Mouse (Mus musculus): Measurements from ENCODE around the gene F2r. TPM values are rescaled to one million over a fixed set of nuclear protein-coding genes. Genes with fewer than 3 reads are reported as not detected.

The F2r gene
- total RNA-seq (2014; rRNA removed) (28.4 and 41.7 TPM in 2 replicates), polyA plus RNA-seq (2015; fragmentation: Nextera tagmentation; extraction: Ambion mirVana) (20.1 and 28.0 TPM in 2 replicates)

DNA sequence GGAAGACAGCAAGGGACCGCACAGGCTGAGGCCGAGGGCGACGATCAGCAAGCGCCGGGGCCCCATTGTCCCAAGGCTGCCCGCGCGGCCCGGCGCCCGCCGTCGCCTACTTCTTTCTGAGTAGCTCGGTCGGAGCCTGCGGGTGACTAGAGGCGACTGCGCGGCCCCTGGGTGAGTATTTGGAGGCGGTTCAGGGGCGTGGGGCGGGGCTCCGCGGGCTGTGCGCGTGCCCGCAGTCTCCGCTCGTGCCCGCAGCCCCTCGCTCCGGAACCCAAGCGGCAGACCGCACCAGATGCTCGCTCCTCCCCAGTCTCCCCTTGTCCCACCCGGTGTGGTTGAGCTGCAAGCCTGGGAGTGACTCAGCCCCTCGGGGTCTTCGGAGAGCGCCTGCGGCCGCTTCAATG, at the start of gene F2r:
F2r (minus strand) TSS at position 179 of the 404 bp plus-strand sequence.
- peaks cover 5% of the 10 kb centered on the region; the same call in 1 of the 2 replicates for H3K4me1 ChIP-seq (ENCODE audit: insufficient read depth)
- H3K36me3 ChIP-seq (ENCODE audit: insufficient read depth): no peaks in the 10 kb centered on the region
- ATAC-seq: peak; percentile 90
- 2% methylated on average over 42 of the region's 42 CpGs for WGBS
- H3K4me3 ChIP-seq (ENCODE audit: low read depth, low read length): peak within 1 kb of the TSS; percentile 62
- peak within 1 kb of the TSS; percentile 90 for H3K4me2 ChIP-seq (ENCODE audit: low read depth)
- peak; percentile 86 for DNase-seq
- peak within 1 kb of the TSS; percentile 42 for H3K27ac ChIP-seq (ENCODE audit: low read depth, low read length)
- H3K9me3 ChIP-seq (ENCODE audit: low read length): no peaks in the 10 kb centered on the region
- no peak for TF ChIP-seq CTCF (IDR thresholded peaks at IDR 0.05; ENCODE audit: low read depth)
- H3K9ac ChIP-seq: peak within 1 kb of the TSS; percentile 71
- no peaks in the 10 kb centered on the region for H3K27me3 ChIP-seq (ENCODE audit: insufficient read depth, low read length)

DNA sequence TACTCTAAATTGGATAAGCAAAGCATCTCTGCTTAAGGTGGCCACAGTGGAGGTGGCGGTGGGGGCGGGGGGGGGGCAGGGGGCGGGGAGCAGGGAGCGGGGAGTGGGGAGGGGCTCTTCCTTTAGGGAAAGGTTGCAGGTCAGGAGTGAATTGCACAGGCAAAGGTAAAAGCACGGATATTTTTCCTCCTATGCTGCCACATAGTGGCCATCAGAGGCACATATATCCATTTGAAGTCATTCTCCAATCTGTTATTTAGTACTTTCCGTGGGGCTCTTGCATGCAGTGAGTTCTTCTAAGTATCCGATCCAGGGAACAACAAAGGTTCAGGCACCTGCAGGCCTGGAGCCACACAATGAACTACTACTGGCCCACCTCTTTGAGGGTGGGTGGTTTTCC, 49.0 kb upstream of the F2r start:
- ATAC-seq (peak; percentile 56), DNase-seq (peak; percentile 25)
- Histone ChIP-seq H3K4me1 (ENCODE audit: insufficient read depth) (no peaks in the 10 kb centered on the region), H3K27ac (ENCODE audit: low read depth, low read length) (no peak overlapping the region), H3K36me3 (ENCODE audit: insufficient read depth) (no peaks in the 10 kb centered on the region), H3K27me3 (ENCODE audit: insufficient read depth, low read length) (no peaks in the 10 kb centered on the region), H3K4me3 (ENCODE audit: low read depth, low read length) (no peak overlapping the region), H3K9me3 (ENCODE audit: low read length) (no peaks in the 10 kb centered on the region), H3K4me2 (ENCODE audit: low read depth) (no peak overlapping the region), H3K9ac (no peak overlapping the region)
- 20% methylated on average over 7 of the region's 7 CpGs for WGBS
- TF ChIP-seq CTCF (IDR thresholded peaks at IDR 0.05; ENCODE audit: low read depth): peak; percentile 68

DNA sequence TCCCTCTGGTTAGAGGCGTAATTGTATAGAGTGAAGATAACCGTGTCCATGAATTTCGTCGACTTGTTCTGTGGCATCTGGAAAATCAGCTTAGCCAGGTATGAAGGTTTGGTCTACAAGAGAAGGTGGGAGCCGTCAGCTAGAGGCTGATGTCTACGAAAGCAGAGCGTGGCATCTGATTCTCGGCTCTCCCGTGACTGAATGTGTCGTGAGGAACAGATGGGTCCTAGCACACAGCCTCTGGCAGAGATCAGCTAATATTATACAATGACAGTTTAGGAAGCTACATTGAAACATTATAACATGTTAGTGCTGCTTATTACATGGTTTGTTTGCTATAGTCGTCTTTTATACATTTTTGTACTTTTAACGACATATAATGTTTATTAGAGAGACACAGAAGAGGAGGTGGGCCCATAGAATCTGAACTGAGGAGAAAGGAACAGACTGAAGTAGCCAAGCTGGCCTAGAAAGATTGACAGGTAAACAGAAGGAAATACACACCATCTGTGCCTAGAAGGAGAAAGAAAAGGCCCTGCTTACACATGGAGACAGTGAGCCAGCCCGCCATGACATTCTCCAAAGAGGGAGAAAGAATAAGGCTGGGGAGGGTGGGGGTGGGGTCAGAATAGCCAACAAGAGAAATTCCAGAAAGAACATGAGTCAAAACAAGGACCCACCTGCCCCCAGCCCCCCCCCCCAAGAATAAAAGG, 47.5 kb upstream of the F2r start:
- H3K27me3 ChIP-seq (ENCODE audit: insufficient read depth, low read length): no peaks in the 10 kb centered on the region
- 63% methylated on average over 13 of the region's 13 CpGs for WGBS
- peak overlapping the region; percentile 50 for H3K27ac ChIP-seq (ENCODE audit: low read depth, low read length)
- no peak overlapping the region for H3K9ac ChIP-seq
- DNase-seq: peak; percentile 38
- H3K4me3 ChIP-seq (ENCODE audit: low read depth, low read length): no peak overlapping the region
- ATAC-seq: peak; percentile 66
- TF ChIP-seq CTCF (IDR thresholded peaks at IDR 0.05; ENCODE audit: low read depth): no peak
- H3K4me1 ChIP-seq (ENCODE audit: insufficient read depth): no peaks in the 10 kb centered on the region
- no peaks in the 10 kb centered on the region for H3K9me3 ChIP-seq (ENCODE audit: low read length)
- no peak overlapping the region for H3K4me2 ChIP-seq (ENCODE audit: low read depth)
- no peaks in the 10 kb centered on the region for H3K36me3 ChIP-seq (ENCODE audit: insufficient read depth)

DNA sequence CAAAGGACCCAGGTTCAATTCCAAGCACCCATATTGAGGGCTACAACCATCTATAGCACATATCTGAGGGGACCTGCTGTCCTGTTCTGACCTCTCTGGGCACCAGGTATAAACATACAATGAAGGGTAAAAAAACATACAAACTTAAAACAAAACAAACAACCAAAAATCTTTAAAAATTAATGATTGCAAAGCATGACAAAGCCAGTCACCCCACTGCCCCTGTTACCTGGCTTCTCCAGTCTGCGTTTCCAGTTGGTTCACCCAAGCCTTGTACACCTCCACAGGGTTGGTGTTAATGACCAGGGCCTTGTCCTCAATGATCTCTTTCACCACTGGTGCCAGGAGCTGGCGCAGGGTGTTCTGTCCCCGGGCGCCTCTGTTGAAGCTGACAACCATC, 45.5 kb upstream of the F2r start:
- Histone ChIP-seq H3K9ac (no peak overlapping the region), H3K36me3 (ENCODE audit: insufficient read depth) (no peaks in the 10 kb centered on the region), H3K9me3 (ENCODE audit: low read length) (no peaks in the 10 kb centered on the region), H3K27ac (ENCODE audit: low read depth, low read length) (no peak overlapping the region), H3K4me3 (ENCODE audit: low read depth, low read length) (no peak overlapping the region), H3K27me3 (ENCODE audit: insufficient read depth, low read length) (no peaks in the 10 kb centered on the region), H3K4me1 (ENCODE audit: insufficient read depth) (no peaks in the 10 kb centered on the region), H3K4me2 (ENCODE audit: low read depth) (no peak overlapping the region)
- ATAC-seq: no peak
- no peak for DNase-seq
- WGBS: over 99% methylated on average over 4 of the region's 4 CpGs
- TF ChIP-seq CTCF (IDR thresholded peaks at IDR 0.05; ENCODE audit: low read depth): no peak

DNA sequence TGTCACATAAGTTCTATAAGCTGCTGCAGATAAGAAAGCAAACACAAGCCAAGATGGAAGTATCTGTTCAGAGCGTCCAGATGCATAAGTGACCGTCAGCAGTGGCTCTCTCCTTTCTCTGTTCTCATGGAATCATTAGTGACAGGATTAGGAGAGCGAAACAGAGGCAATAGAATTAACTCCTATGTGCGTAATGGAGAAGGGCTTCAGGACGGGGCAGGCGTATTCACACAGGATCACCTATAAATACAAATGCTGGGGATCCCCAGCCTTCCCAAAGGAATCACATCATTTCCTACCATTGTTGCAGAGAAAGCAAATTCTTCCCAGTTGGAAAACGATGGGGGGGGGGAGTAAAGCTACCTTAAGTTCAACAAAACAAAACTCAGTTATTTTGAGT, 41.1 kb upstream of the F2r start:
- Histone ChIP-seq H3K4me3 (ENCODE audit: low read depth, low read length) (no peak overlapping the region), H3K9me3 (ENCODE audit: low read length) (no peaks in the 10 kb centered on the region), H3K36me3 (ENCODE audit: insufficient read depth) (no peaks in the 10 kb centered on the region), H3K9ac (no peak overlapping the region), H3K27me3 (ENCODE audit: insufficient read depth, low read length) (no peaks in the 10 kb centered on the region), H3K4me2 (ENCODE audit: low read depth) (no peak overlapping the region), H3K27ac (ENCODE audit: low read depth, low read length) (no peak overlapping the region), H3K4me1 (ENCODE audit: insufficient read depth) (no peaks in the 10 kb centered on the region)
- ATAC-seq (no peak), DNase-seq (no peak)
- TF ChIP-seq CTCF (IDR thresholded peaks at IDR 0.05; ENCODE audit: low read depth): no peak
- 84% methylated on average over 7 of the region's 7 CpGs for WGBS

DNA sequence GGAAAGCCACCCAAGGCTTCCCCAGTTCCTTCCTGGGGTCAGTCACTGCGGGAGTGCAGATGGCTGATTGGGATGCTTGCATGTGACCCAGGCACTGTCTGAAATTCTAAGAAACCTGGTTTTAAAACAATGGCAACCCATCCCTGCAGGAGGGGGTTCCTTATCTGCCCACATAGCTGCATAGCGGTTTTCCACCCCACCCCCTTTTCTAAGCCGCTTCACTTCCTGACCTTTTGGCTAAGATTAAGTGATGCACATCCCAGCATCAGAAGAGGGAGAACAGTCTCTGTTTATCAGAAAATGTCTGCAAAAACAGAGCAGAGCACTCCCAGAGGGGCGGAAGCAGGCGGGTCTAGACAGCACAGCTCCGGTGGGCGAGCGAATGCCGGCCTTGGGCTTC, 38.9 kb upstream of the F2r start:
- no peak overlapping the region for H3K27ac ChIP-seq (ENCODE audit: low read depth, low read length)
- WGBS: 72% methylated on average over 9 of the region's 9 CpGs
- no peak overlapping the region for H3K9ac ChIP-seq
- H3K9me3 ChIP-seq (ENCODE audit: low read length): no peaks in the 10 kb centered on the region
- DNase-seq (no peak), ATAC-seq (no peak)
- no peaks in the 10 kb centered on the region for H3K27me3 ChIP-seq (ENCODE audit: insufficient read depth, low read length)
- H3K4me1 ChIP-seq (ENCODE audit: insufficient read depth): no peaks in the 10 kb centered on the region
- no peak overlapping the region for H3K4me3 ChIP-seq (ENCODE audit: low read depth, low read length)
- H3K36me3 ChIP-seq (ENCODE audit: insufficient read depth): no peaks in the 10 kb centered on the region
- TF ChIP-seq CTCF (IDR thresholded peaks at IDR 0.05; ENCODE audit: low read depth): no peak
- no peak overlapping the region for H3K4me2 ChIP-seq (ENCODE audit: low read depth)

DNA sequence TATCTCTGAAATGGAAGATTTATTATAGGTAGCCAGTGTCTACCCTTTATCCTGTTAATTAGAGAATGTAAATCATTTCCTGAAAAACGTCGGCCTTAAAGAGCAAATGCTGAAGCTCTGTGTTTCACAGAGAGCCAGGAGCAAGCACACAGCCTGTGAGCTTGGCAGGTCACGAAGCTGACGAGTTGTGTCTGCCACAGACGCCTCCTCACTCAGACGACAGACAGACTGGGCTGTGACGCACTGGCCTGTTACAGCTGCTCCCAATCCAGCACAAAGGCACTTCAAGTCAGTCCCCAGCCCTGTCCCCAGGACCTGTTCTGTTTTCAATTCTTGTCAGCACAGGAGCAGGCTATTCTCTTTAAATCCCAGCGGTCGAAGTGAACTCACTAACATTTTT, 37.0 kb upstream of the F2r start:
- DNase-seq (peak; percentile 44), ATAC-seq (peak; percentile 89)
- Histone ChIP-seq H3K9ac (no peak overlapping the region), H3K4me1 (ENCODE audit: insufficient read depth) (no peaks in the 10 kb centered on the region), H3K27ac (ENCODE audit: low read depth, low read length) (no peak overlapping the region), H3K4me2 (ENCODE audit: low read depth) (no peak overlapping the region), H3K27me3 (ENCODE audit: insufficient read depth, low read length) (no peaks in the 10 kb centered on the region), H3K4me3 (ENCODE audit: low read depth, low read length) (no peak overlapping the region), H3K9me3 (ENCODE audit: low read length) (no peaks in the 10 kb centered on the region), H3K36me3 (ENCODE audit: insufficient read depth) (no peaks in the 10 kb centered on the region)
- no peak for TF ChIP-seq CTCF (IDR thresholded peaks at IDR 0.05; ENCODE audit: low read depth)
- WGBS: 31% methylated on average over 9 of the region's 9 CpGs

All from forebrain, postnatal 0 days (tissue).